Mouse (Mus musculus): ENCODE measurements at regions not wholly inside any gene's neighbourhood (a gene's known extent, or its start where the extent isn't known, plus 50 kb on each side); places are given as distances from the start of the nearest gene placed in this dataset.

- no peak for DNase-seq (ENCODE audit: low spot score in 2 of 2)
These were observed 205.2 kb upstream of the A230072I06Rik start for GRCm38 (mm10) chr8:12073311-12073999.

- no peak for DNase-seq (ENCODE audit: low spot score in 2 of 2)
These were observed 202.7 kb upstream of the A230072I06Rik start for GRCm38 (mm10) chr8:12075943-12076342.

GRCm38 (mm10) chr8:12076811-12077375, 201.7 kb upstream of the A230072I06Rik start:
- DNase-seq (ENCODE audit: low spot score in 2 of 2), result no peak

- DNase-seq (ENCODE audit: low spot score in 2 of 2), result no peak
These were observed 200.7 kb upstream of the A230072I06Rik start for GRCm38 (mm10) chr8:12077896-12078295.

- DNase-seq (ENCODE audit: low spot score in 2 of 2), result no peak
These were observed 199.7 kb upstream of the A230072I06Rik start for GRCm38 (mm10) chr8:12078679-12079566.

GRCm38 (mm10) chr8:12081536-12081935, 197.1 kb upstream of the A230072I06Rik start:
- DNase-seq (ENCODE audit: low spot score in 2 of 2), result no peak

- DNase-seq (ENCODE audit: low spot score in 2 of 2), result no peak
These were observed 191.3 kb upstream of the A230072I06Rik start for GRCm38 (mm10) chr8:12087192-12087800.

- DNase-seq (ENCODE audit: low spot score in 2 of 2), result no peak
These were observed 178.5 kb upstream of the A230072I06Rik start for GRCm38 (mm10) chr8:12100145-12100544.

- DNase-seq (ENCODE audit: low spot score in 2 of 2), result no peak
These were observed 175.3 kb upstream of the A230072I06Rik start for GRCm38 (mm10) chr8:12103296-12103695.

GRCm38 (mm10) chr8:12105106-12105901, 173.3 kb upstream of the A230072I06Rik start:
- DNase-seq (ENCODE audit: low spot score in 2 of 2), result no peak

- no peak for DNase-seq (ENCODE audit: low spot score in 2 of 2)
These were observed 170.0 kb upstream of the A230072I06Rik start for GRCm38 (mm10) chr8:12108578-12108977.

- DNase-seq (ENCODE audit: low spot score in 2 of 2), result no peak
These were observed 167.0 kb upstream of the A230072I06Rik start for GRCm38 (mm10) chr8:12111626-12112025.

GRCm38 (mm10) chr8:12113023-12113422, 165.6 kb upstream of the A230072I06Rik start:
- no peak for DNase-seq (ENCODE audit: low spot score in 2 of 2)

GRCm38 (mm10) chr8:12126374-12127001, 152.1 kb upstream of the A230072I06Rik start:
- DNase-seq (ENCODE audit: low spot score in 2 of 2), result no peak

GRCm38 (mm10) chr8:12127106-12127800, 151.4 kb upstream of the A230072I06Rik start:
- no peak for DNase-seq (ENCODE audit: low spot score in 2 of 2)

- no peak for DNase-seq (ENCODE audit: low spot score in 2 of 2)
These were observed 150.7 kb upstream of the A230072I06Rik start for GRCm38 (mm10) chr8:12127801-12128490.

- peak in 1 of 2 experiments; percentile 2 for DNase-seq (ENCODE audit: low spot score in 2 of 2)
These were observed 148.0 kb upstream of the A230072I06Rik start for GRCm38 (mm10) chr8:12130591-12130990.

GRCm38 (mm10) chr8:12134200-12134599, 144.4 kb upstream of the A230072I06Rik start:
- DNase-seq (ENCODE audit: low spot score in 2 of 2), result no peak

- no peak for DNase-seq (ENCODE audit: low spot score in 2 of 2)
These were observed 143.0 kb upstream of the A230072I06Rik start for GRCm38 (mm10) chr8:12135392-12136177.
